Mouse (Mus musculus): ENCODE measurements at regions not wholly inside any gene's neighbourhood (a gene's known extent, or its start where the extent isn't known, plus 50 kb on each side); places are given as distances from the start of the nearest gene placed in this dataset.

DNA sequence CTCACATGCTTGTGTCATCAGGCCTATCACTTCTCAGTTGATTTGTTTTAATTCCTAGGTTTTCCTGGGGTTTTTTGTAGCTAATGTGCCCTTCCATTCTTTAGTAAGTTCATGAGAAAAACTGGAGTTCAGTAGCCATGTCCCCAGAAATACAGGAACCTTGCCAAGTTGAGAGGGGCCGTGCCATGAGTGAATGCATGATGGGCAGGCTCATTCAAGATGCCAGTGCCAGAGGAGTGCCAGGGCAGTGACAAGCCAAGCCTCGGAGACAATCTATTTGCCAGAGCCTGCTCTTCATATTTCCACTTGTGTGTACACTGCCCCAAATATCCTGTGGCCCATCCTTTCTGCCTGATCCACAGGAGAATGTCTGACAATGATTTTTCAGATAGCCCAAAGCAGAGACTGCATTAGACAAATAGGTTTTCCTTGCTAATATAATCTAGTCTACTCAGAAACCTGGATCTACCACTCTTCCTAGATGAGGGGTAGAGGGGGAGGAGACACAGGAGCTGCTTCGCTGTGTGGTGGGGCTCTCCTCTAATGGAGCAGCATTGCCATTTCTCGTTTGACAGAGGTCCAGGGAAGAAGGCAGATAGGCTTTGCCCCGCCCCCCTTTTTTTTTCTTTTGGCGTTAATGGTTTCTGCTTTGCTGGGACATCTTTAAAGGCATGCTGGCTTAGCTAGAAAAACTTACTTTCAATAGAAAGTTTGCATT, 569.5 kb upstream of the Arid1b start:
- no peak for DNase-seq (ENCODE audit: low read depth, low spot score)

DNA sequence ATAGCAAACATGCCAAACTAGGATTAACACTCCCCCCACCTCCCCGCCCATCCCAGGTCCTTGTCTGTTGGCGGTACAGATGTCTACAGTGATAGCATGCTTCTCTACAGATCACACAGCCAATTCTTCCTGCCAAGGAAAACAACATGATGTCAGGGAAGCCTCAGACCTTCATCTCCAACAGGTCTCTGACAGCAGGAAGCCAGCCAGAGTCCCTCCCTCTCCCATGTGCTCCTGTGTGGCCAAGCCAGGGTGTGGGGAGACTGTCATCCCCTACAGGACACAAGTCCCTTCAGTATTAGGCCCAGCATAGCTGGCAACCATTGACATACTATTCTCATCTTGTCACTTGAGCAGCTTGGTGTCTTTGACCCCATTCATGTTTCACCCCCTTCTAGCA, 568.8 kb upstream of the Arid1b start:
- no peak for DNase-seq (ENCODE audit: low read depth, low spot score)

DNA sequence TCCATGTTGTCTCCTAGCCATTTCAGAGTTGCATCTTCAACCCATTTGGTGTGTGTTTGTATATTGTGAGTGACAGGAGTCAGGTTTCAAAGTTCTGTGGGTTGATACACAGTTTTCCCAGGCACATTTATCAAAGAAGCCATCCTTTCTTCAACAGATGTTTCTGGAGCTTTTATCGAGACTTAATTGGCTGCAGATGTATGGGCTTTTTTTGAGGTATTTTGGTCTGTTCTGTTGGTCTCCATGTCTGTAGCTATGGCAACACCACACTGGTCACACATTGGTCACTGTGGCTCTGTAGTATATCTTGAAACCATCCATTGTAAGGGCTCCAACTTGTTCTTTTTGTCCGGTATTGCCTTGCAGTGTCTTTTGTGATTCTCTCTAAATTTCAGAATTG, 565.1 kb upstream of the Arid1b start:
- DNase-seq (ENCODE audit: low read depth, low spot score), result no peak

DNA sequence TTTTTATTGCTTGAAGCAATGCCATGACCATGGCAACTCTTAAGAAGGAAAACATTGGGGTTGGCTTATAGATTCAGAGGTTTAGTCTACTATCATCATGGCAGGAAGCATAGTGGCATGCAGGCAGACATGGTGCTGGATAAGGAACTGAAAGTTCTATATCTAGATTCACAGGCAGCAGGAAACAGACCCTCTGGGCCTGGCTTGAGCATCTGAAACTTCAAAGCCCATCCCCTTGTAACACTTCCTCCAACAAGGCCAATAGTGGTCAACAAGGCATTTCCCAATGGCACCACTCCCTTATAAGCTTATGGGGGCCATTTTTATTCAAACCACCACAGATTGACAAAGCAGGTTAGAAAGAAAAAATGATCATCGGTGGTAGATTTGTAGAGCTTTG, 548.5 kb upstream of the Arid1b start:
- DNase-seq (ENCODE audit: low read depth, low spot score), result no peak

DNA sequence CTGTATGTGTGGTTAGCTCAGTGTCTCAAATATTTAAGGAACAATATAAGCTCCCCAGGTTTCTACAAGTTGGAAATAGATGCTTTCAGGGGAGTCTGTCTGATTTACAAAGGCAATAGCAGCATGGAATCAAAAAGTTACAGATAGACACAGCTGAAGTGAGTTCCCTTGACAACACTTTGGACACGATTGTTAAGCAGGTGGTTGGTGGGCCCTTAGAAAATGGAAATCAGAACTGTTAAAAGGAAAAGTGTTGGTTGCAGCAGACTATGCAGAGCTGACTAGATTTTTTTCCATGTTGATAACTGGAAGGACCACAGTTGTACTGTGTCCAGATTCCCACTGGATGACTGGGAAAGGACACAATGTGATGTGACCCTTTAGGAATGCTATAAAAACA, 536.6 kb upstream of the Arid1b start:
- no peak for DNase-seq (ENCODE audit: low read depth, low spot score)

DNA sequence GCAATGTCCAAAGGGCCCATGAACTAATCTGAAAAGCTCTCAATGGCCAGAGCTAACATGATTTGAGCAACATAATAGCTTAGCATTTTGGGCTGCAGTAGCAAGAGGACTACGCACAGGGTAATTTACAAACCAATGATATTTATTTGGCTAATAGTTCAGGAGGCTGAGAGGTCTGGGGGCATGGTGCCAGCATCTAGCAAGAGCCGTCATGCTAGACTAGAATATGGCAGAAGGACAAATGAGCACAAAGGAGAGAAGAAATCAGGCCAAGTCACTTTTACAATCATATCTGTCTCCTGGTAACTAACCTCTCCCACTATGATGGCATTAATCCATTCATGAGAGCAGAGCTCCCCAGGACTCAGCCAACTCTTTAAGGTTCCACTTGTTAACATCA, 532.6 kb upstream of the Arid1b start:
- DNase-seq (ENCODE audit: low read depth, low spot score), result no peak

DNA sequence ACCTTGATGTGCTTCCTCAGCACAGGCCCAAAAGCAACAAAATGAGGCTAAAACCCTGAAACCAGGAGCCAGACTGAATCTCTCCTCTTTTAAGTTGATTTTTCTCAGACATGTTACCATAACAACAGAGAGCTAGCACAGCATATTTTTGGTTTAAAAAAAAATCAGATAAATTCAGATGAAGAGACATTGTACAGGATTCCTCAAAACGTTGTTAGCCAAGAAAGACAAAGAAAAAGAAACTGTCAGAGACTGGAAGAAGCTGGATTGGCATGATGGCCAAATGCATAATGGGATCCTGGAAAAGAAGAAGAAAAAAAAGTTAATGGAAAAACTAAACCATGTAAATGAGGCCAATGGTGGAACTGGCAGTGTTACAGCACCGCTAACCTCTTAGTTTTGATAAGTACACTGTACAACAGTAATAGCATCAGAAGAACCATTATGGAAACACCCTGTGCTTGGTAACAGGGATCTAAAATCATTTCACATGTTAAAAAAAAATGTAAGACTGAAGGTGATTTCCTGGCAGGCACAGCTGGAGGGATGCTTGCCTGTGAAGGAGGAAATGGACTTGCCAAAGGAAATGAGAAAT, 529.7 kb upstream of the Arid1b start:
- DNase-seq (ENCODE audit: low read depth, low spot score), result no peak

DNA sequence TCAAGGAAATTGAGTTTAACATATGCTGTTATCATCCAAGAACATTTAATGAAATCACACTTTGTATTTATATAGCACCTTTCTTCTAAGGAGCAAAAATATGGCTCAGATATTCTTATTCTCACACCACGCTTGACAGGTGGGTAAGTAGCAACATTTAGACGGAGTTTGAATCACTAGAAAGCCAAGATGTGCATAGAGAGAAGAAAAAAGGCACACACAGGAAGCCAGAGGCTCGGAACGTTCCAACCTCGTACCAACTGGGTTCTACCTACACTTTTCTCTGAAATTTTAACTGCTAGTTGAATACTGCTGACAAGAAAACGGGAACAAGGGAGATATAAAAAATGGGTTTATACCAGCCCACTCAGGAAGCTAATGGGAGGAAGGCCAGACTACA, 528.4 kb upstream of the Arid1b start:
- DNase-seq (ENCODE audit: low read depth, low spot score), result no peak

DNA sequence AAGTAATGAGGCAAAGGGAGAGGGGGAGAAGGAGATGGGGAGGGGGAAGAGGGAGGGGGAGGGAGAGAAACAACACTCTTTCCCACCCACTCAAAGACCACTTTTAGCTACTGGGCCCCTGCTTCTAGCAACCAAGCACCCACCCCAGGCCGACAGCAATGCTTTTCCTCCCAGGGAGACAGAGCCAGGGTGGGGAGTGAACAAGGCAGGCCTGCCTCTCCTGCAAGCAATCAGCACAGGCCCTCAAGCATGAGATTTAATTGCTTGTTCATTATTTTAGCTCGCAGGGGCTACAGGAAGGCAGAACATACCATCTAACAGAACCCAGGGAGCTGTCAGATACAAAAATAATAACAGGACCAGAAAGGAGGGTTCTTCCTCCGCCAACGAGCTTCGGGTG, 521.7 kb upstream of the Arid1b start:
- DNase-seq (ENCODE audit: low read depth, low spot score), result no peak

DNA sequence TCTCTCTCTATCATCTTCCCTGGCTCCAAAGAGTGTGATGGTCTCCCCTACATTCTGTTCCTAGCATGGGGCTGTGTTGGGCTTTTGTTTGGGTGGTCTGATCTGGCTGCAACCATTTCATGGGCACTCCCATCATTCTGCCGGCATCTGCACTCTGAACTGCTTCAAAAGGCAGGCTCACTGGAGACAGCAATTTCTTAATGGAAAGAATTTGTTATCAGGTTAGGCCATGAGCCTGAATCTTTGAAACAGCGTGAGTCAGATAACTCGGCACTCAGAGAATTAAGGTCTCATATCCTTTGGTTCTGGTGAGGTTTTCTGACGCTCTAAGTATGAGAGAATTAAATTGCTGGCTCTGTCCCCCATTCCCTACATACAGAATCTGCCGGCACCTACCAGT, 519.8 kb upstream of the Arid1b start:
- no peak for DNase-seq (ENCODE audit: low read depth, low spot score)

DNA sequence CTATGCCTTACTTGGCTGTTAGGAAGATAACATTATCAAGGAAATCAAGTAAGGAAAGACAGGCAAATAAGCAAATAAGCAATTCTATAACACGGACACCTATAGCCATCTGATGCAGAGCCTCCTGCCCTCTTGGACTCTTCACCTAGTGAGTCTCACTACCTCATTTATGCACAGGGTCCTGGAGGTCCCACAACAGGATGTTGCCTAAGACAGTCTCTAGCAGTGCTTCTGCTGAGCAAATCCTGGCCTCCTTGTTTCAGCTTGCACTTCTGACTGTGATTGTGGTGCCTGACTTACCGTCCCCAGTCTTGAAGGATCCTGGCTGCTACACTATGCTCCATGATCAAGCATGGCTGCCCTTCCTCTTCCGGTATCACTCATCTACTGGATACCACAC, 518.5 kb upstream of the Arid1b start:
- DNase-seq (ENCODE audit: low read depth, low spot score), result no peak

DNA sequence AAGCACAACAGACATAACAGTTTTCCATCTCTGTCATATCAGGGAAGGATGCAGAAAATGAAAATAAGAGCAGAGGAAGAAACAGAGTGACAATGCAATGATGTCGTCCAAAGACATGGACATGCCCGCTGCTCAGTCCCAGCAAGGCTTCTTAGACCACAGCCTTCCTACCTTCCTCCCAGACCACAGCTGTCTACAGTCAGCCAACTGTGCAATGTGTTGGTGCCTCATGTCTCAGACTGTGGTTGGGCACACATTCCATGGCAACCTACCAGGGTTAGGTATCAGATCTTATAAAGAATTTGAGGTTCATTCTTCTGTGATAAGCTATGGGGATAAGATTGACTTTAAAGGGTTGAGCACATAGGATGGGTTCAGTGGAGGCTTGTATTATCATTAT, 499.7 kb upstream of the Arid1b start:
- no peak for DNase-seq (ENCODE audit: low read depth, low spot score)

DNA sequence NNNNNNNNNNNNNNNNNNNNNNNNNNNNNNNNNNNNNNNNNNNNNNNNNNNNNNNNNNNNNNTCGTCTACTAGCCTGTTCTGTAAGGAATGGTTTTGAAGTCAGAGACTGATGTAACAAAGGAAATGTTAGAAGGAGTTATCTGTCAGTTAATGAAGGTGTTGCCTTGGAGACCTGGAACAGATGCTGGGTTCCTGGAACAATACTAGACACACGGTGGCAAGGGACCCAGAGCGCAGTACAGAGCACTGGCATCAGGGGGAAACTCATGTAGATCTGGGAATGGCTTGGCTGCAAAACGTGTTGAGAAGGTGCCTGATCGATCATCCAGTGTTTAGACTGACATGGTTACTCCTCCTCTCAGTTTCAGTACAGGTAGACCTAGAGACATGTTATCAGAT, 493.6 kb upstream of the Arid1b start:
- DNase-seq (ENCODE audit: low read depth, low spot score), result no peak

DNA sequence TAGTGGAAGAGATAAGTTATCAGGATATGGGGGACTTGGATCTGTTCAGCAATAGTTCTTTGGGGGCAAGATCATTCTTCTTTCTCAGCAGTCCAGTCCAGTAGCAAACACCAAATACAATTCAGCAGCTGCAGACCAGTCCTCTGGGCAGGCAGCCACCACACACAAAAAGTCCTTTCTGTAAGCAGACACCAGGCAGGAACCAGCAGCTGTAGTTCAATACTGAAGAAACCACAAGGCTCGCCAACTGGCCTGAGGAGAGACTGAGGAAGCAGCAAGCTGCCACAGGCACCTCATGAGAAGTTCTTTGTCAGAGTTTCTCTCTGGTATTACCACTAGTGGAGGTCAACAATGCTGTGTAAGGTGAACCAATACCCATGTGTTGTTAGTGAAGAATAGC, 493.1 kb upstream of the Arid1b start:
- DNase-seq (ENCODE audit: low read depth, low spot score), result no peak

DNA sequence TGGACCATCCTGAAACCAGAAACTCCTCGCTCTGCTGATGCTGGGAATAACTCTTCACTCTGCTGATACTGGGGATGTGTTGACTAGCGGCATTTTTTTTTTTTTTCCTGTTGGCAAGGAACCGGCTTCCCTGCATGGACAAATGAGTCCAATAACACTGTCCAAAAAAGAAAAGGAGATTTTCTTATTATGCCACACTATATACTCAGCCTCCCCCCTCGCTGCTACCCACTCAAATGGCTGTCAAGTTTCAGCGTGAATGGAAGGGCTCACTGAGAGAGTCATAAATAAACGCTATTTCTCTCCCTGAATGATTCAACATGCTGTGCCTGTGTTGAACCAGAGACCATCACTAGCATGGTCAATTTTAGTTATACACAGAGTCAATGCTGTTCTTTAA, 489.2 kb upstream of the Arid1b start:
- no peak for DNase-seq (ENCODE audit: low read depth, low spot score)

DNA sequence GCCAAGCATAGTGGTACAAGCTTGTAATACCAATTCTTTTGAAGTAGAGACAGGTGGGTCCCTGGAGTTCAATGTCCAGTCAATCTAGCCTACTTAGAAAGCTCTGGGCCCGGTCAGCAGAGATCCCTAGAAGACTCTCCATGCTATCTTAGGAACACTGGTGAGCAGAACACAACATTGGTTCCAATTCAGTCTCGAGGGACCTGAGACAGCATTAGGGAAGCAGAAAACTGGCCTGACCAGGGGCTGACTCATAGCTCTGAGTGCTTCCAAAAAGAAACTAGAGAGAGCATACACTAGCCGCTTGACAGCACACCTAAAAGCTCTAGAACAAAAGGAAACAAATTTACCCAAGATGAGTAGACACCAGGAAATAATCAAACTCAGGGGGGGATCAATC, 484.6 kb upstream of the Arid1b start:
- no peak for DNase-seq (ENCODE audit: low read depth, low spot score)

DNA sequence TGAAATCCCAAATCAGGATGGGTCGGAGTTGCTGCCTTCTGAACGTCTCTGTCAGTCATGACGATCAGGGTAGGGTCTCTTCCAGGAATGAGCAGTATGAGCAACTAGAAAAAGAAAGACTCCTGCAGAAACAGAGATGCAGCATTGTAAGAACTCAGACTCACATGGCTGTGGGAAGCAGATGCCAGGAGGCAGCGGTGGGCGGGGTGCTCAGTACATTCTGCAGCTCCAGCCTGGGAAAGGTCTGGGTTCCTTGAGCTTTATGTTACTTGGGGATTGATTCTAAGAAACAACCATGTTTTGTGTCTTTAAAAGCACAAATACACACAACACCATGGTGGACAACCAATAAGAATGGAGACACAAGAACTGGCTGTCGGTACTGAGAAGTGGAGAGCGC, 478.0 kb upstream of the Arid1b start:
- DNase-seq (ENCODE audit: low read depth, low spot score), result no peak

DNA sequence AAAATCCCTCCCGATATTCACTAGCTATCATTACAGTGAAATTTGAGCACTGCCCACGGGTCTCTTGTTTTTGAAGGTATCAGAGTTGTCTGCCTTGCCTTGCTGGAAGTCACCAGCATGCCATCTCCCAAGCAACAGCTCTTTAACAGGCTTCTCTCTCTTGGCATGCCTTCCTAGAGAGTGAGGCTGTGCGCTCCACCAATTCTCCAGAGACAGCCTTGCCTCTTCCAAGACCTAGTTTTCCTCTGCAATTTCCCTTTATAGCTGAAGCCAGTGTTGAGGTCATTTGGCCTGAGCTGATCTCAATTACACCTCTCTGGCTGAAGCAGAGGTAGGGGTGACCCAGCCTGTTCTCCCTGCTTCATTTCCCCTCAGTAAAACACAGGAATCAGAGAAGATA, 477.3 kb upstream of the Arid1b start:
- no peak for DNase-seq (ENCODE audit: low read depth, low spot score)

DNA sequence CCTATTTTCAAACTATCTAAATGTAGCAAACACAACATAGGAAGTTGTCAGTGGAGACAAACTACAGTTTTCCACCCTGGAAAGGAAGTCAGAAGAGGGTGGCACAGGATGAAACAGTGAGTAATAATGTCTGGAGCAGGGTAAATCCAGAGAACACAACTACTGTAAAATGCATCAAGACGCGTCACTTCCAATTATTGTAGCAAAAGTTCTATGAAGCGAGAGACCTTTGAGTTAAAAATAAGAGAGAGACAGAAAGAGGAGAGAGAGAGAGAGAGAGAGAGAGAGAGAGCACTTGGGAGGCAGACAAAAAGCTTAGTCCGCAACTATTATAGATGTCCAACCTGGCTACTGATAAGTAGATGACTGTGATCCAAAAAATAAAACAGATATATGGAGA, 473.1 kb upstream of the Arid1b start:
- DNase-seq (ENCODE audit: low read depth, low spot score), result no peak

DNA sequence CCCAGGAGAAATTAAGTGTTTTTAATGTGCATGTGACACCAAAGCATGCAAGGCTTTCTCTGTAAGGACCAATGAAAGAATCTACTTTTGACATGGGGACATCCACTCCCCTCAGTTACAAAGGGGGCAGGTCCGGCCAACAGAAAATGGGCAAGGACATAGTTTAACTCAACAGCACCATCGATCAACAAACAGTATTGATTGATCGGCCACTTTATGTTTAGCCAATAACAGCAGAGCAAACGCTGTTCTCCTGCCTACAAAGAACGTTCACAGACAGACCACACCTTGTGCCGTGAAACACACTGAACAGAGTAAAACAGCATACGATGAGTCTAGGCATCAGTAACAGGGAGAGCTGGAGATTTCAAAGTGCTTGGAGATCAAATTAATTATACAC, 467.7 kb upstream of the Arid1b start:
- no peak for DNase-seq (ENCODE audit: low read depth, low spot score)

DNA sequence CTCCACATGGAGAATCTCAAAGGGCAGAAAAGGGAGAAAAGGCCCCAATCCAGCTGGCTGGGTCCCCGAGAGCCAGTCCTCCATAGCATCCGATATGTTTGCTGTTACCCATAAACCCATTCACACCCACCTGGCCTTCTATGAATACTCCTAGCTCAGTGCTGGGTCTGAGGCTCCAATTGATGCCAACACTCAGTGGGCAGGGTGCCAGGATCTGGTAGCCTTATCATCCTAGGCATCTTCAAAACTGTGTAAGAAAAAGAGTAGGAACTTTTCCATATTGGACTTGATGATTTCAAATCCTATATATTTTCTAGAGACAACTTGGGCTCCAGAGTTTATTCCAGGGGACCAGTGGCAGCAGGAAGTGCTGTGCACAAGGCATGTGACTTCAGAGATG, 462.0 kb upstream of the Arid1b start:
- DNase-seq (ENCODE audit: low read depth, low spot score), result no peak

DNA sequence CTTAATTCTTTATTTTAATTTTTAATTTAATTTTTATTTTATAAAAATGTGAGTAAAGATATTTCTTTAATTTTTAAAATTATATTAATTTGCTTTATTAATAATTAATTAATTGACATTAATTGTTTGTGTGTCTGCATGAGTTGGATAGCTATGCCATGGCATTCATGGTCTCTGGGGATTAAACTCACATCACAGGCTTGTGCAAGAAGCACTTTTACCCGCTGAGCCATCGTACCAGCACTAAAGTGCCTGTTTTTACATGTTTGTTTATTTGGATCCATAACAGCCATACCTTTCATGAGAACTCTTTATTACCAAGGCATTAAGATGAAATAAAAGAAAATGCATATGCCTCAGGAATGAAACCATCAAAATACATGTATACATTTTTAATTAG, 453.7 kb upstream of the Arid1b start:
- no peak for DNase-seq (ENCODE audit: low read depth, low spot score)

DNA sequence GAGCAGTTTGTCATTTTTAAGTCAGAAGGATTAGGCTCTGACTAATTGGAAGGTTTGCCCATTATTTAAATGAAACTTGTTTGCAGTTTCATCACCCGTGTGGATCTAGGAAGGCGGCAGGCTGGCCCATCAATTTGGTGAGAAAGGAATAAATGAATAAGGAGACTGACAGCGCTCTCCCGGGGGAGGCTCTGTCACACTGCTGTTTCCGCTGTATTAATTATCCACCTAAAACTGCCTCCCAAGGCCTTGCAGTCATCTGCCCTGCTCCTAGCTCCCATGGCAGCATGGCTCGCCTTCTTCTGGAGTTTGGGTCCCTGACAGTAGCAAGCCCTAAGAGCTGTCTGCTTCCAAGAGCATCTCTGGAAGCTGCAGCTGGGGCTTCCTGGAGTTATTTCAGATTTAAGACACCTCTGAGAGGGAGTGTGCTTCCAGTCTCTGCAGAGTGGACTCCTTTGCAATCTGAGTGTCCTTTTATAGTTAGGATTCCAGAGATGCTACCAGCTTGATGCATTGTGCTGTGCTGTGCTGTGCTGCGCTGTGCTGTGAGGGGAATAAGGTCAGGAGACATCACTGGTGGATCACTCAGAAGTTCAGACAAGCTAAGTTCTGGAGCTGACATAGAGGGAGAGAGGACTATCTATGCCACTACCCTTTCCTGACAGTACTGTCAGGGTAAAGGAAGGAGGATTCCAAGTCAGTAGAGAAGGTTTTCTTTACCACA, 452.9 kb upstream of the Arid1b start:
- DNase-seq (ENCODE audit: low read depth, low spot score), result no peak

All from ZHBTc4 (cell line).